Mouse (Mus musculus) limb, embryonic 14.5 days (tissue): ENCODE results near the gene Fam107a. TPM values are rescaled to one million over a fixed set of nuclear protein-coding genes. Genes with fewer than 3 reads are reported as not detected.
A peak's percentile ranks its signal among the peaks of the same experiment; 100 is the strongest.

ENCODE experiments used
- ATAC-seq: fragments of 200-750 bp; cut with Nextera tagmentation; 2 replicates; pipeline ENCODE4 v1.8.0; 2017; ENCODE audit warnings: low read depth, moderate number of reproducible peaks, moderate TSS enrichment; ENCODE audit not compliant: low FRiP score
- DNase-seq: peaks from one replicate; pipeline ENCODE4 v3.0.0-alpha.2; 2015; ENCODE audit warnings: low spot score
- H3K27ac ChIP-seq: fragments of 300-500 bp; sonication (generic); replicated peaks from 2 replicates; pipeline ENCODE4 v1.5.1; 2014; ENCODE audit warnings: low read depth, mild to moderate bottlenecking, low read length, moderate library complexity, mixed read lengths
- H3K27me3 ChIP-seq: fragments of 300-500 bp; sonication (generic); 2 replicates; pipeline ENCODE4 v1.6.1; 2014; ENCODE audit warnings: low read length, mixed read lengths; ENCODE audit not compliant: control insufficient read depth, insufficient read depth
- H3K36me3 ChIP-seq: fragments of 300-500 bp; sonication (generic); 2 replicates; pipeline ENCODE4 v1.6.1; 2014; ENCODE audit warnings: mild to moderate bottlenecking, low read length, moderate library complexity, mixed read lengths; ENCODE audit not compliant: control insufficient read depth, insufficient read depth
- H3K4me1 ChIP-seq: fragments of 300-500 bp; sonication (generic); 2 replicates; pipeline ENCODE4 v1.6.1; 2014; ENCODE audit warnings: antibody characterized with exemption, low read length, mixed read lengths; ENCODE audit not compliant: control insufficient read depth, insufficient read depth
- H3K4me2 ChIP-seq: fragments of 300-500 bp; sonication (generic); replicated peaks from 2 replicates; pipeline ENCODE4 v1.6.1; 2014; ENCODE audit warnings: low read depth, mild to moderate bottlenecking, low read length, moderate library complexity; ENCODE audit not compliant: severe bottlenecking
- H3K4me3 ChIP-seq: fragments of 300-500 bp; sonication (generic); replicated peaks from 2 replicates; pipeline ENCODE4 v1.5.1; 2014; ENCODE audit warnings: low read length
- H3K9ac ChIP-seq: fragments of 300-500 bp; sonication (generic); 2 replicates; pipeline ENCODE4 v1.6.1; 2014; ENCODE audit warnings: mild to moderate bottlenecking, low read depth, low read length, moderate library complexity; ENCODE audit not compliant: severe bottlenecking
- H3K9me3 ChIP-seq: fragments of 300-500 bp; sonication (generic); 2 replicates; pipeline ENCODE4 v1.6.1; 2016; ENCODE audit warnings: low read length; ENCODE audit not compliant: control insufficient read depth
- POLR2A ChIP-seq: fragments of 200-500 bp; IDR thresholded peaks from 2 replicates; pipeline ENCODE4 v1.8.0; 2012; ENCODE audit warnings: inconsistent platforms, mild to moderate bottlenecking, moderate library complexity, borderline replicate concordance; ENCODE audit not compliant: insufficient read depth, insufficient read length; ENCODE audit errors: extremely low read depth
- WGBS: fragments of 180-500 bp; shearing (Covaris S2); extraction: QIAGEN DNeasy Blood & Tissue Kit; methylation state at CpG from one replicate; pipeline ENCODE4 v1.1.7; 2014; 5-methylcytosine and 5-hydroxymethylcytosine counted together
- polyA plus RNA-seq, 2 experiments: library from polyadenylated mRNA; depleted of rRNA in 1 of 2; stranded (reverse) in 1 of 2; unstranded in 1 of 2; fragments of >200 nt; fragmentation: Nextera tagmentation in 1 of 2; extraction: Ambion mirVana in 1 of 2; gene quantifications; 2 replicates each; pipeline versions ENCODE4 v1.2.1 to v1.2.3; 2012 to 2014

Gene Fam107a
- polyA plus RNA-seq, 2 experiments, result 0.11 to 1.0 TPM

- H3K27ac ChIP-seq, result no peak overlapping the region
- no peaks in the 10 kb centered on the region for H3K27me3 ChIP-seq
- no peak for TF ChIP-seq POLR2A
- WGBS, result 45% methylated on average over 3 of the region's 3 CpGs
- no peak overlapping the region for H3K4me2 ChIP-seq
- no peaks in the 10 kb centered on the region for H3K36me3 ChIP-seq
- H3K9me3 ChIP-seq, result no peaks in the 10 kb centered on the region
- H3K9ac ChIP-seq, result no peak overlapping the region
- ATAC-seq, result no peak
- no peak for DNase-seq
- H3K4me3 ChIP-seq, result no peak overlapping the region
- peaks cover 7% of the 10 kb centered on the region for H3K4me1 ChIP-seq
Observed at GRCm38 (mm10) chr14:8308650-8309049, 9.2 kb downstream of the Fam107a start.

GRCm38 (mm10) chr14:8306884-8307283 lies 10.9 kb downstream of the Fam107a start:
- H3K27me3 ChIP-seq, result no peaks in the 10 kb centered on the region
- TF ChIP-seq POLR2A, result no peak

GRCm38 (mm10) chr14:8305014-8305413 lies 12.8 kb downstream of the Fam107a start:
- Histone ChIP-seq H3K4me2 (no peak overlapping the region), H3K4me1 (peaks cover 7% of the 10 kb centered on the region), H3K27ac (no peak overlapping the region), H3K36me3 (no peaks in the 10 kb centered on the region), H3K27me3 (no peaks in the 10 kb centered on the region), H3K9me3 (no peaks in the 10 kb centered on the region), H3K9ac (no peak overlapping the region), H3K4me3 (no peak overlapping the region)
- DNase-seq (no peak), ATAC-seq (peak; percentile 37; the same call in 1 of the 2 replicates)
- TF ChIP-seq POLR2A, result no peak
- WGBS, result 51% methylated on average over 3 of the region's 3 CpGs

More at GRCm38 (mm10) chr14:8306884-8307283, 10.9 kb downstream of the Fam107a start:
- Histone ChIP-seq H3K27ac (no peak overlapping the region), H3K9me3 (no peaks in the 10 kb centered on the region), H3K4me2 (no peak overlapping the region), H3K4me3 (no peak overlapping the region), H3K36me3 (no peaks in the 10 kb centered on the region), H3K4me1 (peaks cover 7% of the 10 kb centered on the region), H3K9ac (no peak overlapping the region)
- ATAC-seq (no peak), DNase-seq (no peak)
- WGBS, result 74% methylated on average over 6 of the region's 6 CpGs

GRCm38 (mm10) chr14:8304082-8304481 lies 13.7 kb downstream of the Fam107a start:
- no peak for ATAC-seq
- no peak for DNase-seq

GRCm38 (mm10) chr14:8302687-8303086 lies 15.1 kb downstream of the Fam107a start:
- H3K4me2 ChIP-seq, result no peak overlapping the region
- no peak for TF ChIP-seq POLR2A
- no peak for DNase-seq
- H3K4me3 ChIP-seq, result no peak overlapping the region
- no peaks in the 10 kb centered on the region for H3K9me3 ChIP-seq
- H3K36me3 ChIP-seq, result no peaks in the 10 kb centered on the region
- no peaks in the 10 kb centered on the region for H3K27me3 ChIP-seq
- 17% methylated on average over 10 of the region's 10 CpGs for WGBS
- H3K27ac ChIP-seq, result no peak overlapping the region
- ATAC-seq, result no peak
- no peak overlapping the region for H3K9ac ChIP-seq
- H3K4me1 ChIP-seq, result peaks cover 5% of the 10 kb centered on the region; the same call in 1 of the 2 replicates

More at GRCm38 (mm10) chr14:8304082-8304481, 13.7 kb downstream of the Fam107a start:
- no peaks in the 10 kb centered on the region; the same call in 1 of the 2 replicates for H3K4me1 ChIP-seq
- no peaks in the 10 kb centered on the region for H3K27me3 ChIP-seq
- no peaks in the 10 kb centered on the region for H3K9me3 ChIP-seq
- TF ChIP-seq POLR2A, result no peak
- H3K4me3 ChIP-seq, result no peak overlapping the region
- no peak overlapping the region for H3K4me2 ChIP-seq
- H3K27ac ChIP-seq, result no peak overlapping the region
- no peak overlapping the region for H3K9ac ChIP-seq
- no peaks in the 10 kb centered on the region for H3K36me3 ChIP-seq

GRCm38 (mm10) chr14:8300281-8300680 lies 17.5 kb downstream of the Fam107a start:
- Histone ChIP-seq H3K9ac (no peak overlapping the region), H3K4me1 (peaks cover 10% of the 10 kb centered on the region; the same call in 1 of the 2 replicates), H3K36me3 (no peaks in the 10 kb centered on the region), H3K4me2 (no peak overlapping the region), H3K9me3 (no peaks in the 10 kb centered on the region), H3K27ac (no peak overlapping the region), H3K4me3 (no peak overlapping the region), H3K27me3 (no peaks in the 10 kb centered on the region)
- 26% methylated on average over 8 of the region's 8 CpGs for WGBS
- ATAC-seq (no peak), DNase-seq (peak; percentile 47)
- no peak for TF ChIP-seq POLR2A
